Mouse (Mus musculus) bone marrow macrophage, adult 2 months (primary cell): Measurements from ENCODE around the gene Slc16a12.

Source experiments
- CTCF ChIP-seq: IDR thresholded peaks from 2 replicates; pipeline ENCODE4 v1.5.1; 2012; ENCODE audit warnings: low read depth, mild to moderate bottlenecking, low read length, moderate library complexity
- POLR2A ChIP-seq: IDR thresholded peaks from 2 replicates; pipeline ENCODE4 v1.6.1; 2012; ENCODE audit warnings: mild to moderate bottlenecking, low read depth, low read length, borderline replicate concordance

DNA sequence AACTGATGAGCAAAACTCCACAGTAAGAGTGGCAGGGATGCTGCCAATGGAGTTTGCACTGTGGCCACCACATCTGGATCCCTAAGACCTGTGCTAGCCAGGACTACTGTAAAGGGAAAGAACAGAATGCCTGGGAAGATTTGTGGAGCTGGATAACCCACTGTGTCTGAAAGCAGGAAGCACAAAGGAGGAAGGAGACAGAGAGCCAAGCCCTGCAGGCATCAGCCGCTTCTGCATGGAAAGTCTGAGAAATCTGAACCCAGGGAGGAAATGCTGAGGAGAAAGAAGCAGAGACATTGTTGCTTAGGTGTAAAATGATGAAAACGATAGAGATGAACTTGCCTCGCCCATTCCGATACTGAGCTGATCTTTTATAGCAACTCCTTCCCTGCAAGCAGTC is 22.5 kb downstream of the Slc16a12 start:
- TF ChIP-seq CTCF, result no peak
- TF ChIP-seq POLR2A, result no peak
